Mouse (Mus musculus): ENCODE results near the gene Il10. TPM values are rescaled to one million over a fixed set of nuclear protein-coding genes. Genes with fewer than 3 reads are reported as not detected.

Gene Il10
- total RNA-seq, 2 experiments from 2014 or later = not detected

Other genes starting within 250 kb of the Il10 start
- under 1 TPM; 0.35 to 0.85 TPM for gene Fcamr, start 218.9 kb upstream of the Il10 start, total RNA-seq (2021)
- 1 to 10 TPM in 1 of 2 experiments, not detected in 1; 4.2 TPM for gene Pigr, start 193.2 kb upstream of the Il10 start, total RNA-seq (2021)
- gene Fcmr, start 154.2 kb upstream of the Il10 start, total RNA-seq (2021) = 1 to 10 TPM; 2.2 to 8.5 TPM
- not detected for gene Il24, start 132.4 kb upstream of the Il10 start, total RNA-seq (2021)
- not detected for gene Il20, start 108.4 kb upstream of the Il10 start, total RNA-seq (2021)
- gene Il19, start 79.7 kb upstream of the Il10 start, total RNA-seq (2021) = not detected
- gene Mapkapk2, start 78.0 kb downstream of the Il10 start, total RNA-seq (2021) = 100 to 1,000 TPM; 311 to 318 TPM
- 1 to 10 TPM in 1 of 2 experiments, under 1 TPM in 1; 0.20 to 1.1 TPM for gene Dyrk3, start 118.5 kb downstream of the Il10 start, total RNA-seq (2021)
- gene Eif2d, start 133.3 kb downstream of the Il10 start, total RNA-seq (2021) = 10 to 100 TPM; 31.4 to 34.1 TPM
- gene Rassf5, start 225.4 kb downstream of the Il10 start, total RNA-seq (2021) = 1 to 10 TPM; 2.2 to 4.4 TPM

All from heart, adult 18-20 months (tissue).